Mouse (Mus musculus) heart, embryonic 14.5 days (tissue): Measurements from ENCODE around the gene Mdga1. TPM values are rescaled to one million over a fixed set of nuclear protein-coding genes. Genes with fewer than 3 reads are reported as not detected.

Source experiments
- ATAC-seq: fragments of 200-750 bp; cut with Nextera tagmentation; 2 replicates; pipeline ENCODE4 v1.8.0; 2017; ENCODE audit warnings: low read depth, moderate TSS enrichment; ENCODE audit not compliant: insufficient number of reproducible peaks, insufficient read depth, low FRiP score
- H3K27ac ChIP-seq, 2 experiments: fragments of 200-500 bp in 1 of 2; fragments of 300-500 bp in 1 of 2; sonication (generic) in 1 of 2; replicated peaks in 1 of 2; 2 replicates each; pipeline ENCODE4 v1.5.1; 2012 to 2014; ENCODE audit warnings: low read depth in 2 of 2, low read length in 2 of 2, control low read depth in 1 of 2, mild to moderate bottlenecking in 1 of 2, mixed read lengths in 1 of 2; ENCODE audit not compliant: control insufficient read depth in 1 of 2, insufficient read depth in 1 of 2
- H3K27me3 ChIP-seq: fragments of 300-500 bp; sonication (generic); 2 replicates; pipeline ENCODE4 v1.6.1; 2014; ENCODE audit warnings: mild to moderate bottlenecking, low read length, control low read depth; ENCODE audit not compliant: control insufficient read depth, insufficient read depth
- H3K36me3 ChIP-seq: fragments of 300-500 bp; sonication (generic); 2 replicates; pipeline ENCODE4 v1.6.1; 2014; ENCODE audit warnings: mild to moderate bottlenecking, control low read depth, low read length, mixed read lengths; ENCODE audit not compliant: control insufficient read depth, insufficient read depth
- H3K4me1 ChIP-seq, 2 experiments: fragments of 200-500 bp in 1 of 2; fragments of 300-500 bp in 1 of 2; sonication (generic) in 1 of 2; 2 replicates each; pipeline ENCODE4 v1.6.1; 2012 to 2014; ENCODE audit warnings: low read length in 2 of 2, control low read depth in 1 of 2, mixed read lengths in 1 of 2; ENCODE audit not compliant: control insufficient read depth in 2 of 2, insufficient read depth in 2 of 2
- H3K4me2 ChIP-seq: fragments of 300-500 bp; sonication (generic); 2 replicates; pipeline ENCODE4 v1.6.1; 2014; ENCODE audit warnings: mild to moderate bottlenecking, low read length
- H3K4me3 ChIP-seq, 2 experiments: fragments of 200-500 bp in 1 of 2; fragments of 300-500 bp in 1 of 2; sonication (generic) in 1 of 2; 2 replicates each; pipeline ENCODE4 v1.5.1; 2012 to 2014; ENCODE audit warnings: low read length in 2 of 2, mild to moderate bottlenecking in 2 of 2, control low read depth in 1 of 2, low read depth in 1 of 2, moderate library complexity in 1 of 2; ENCODE audit not compliant: control insufficient read depth in 1 of 2, insufficient read depth in 1 of 2
- H3K9ac ChIP-seq: fragments of 300-500 bp; sonication (generic); 2 replicates; pipeline ENCODE4 v1.6.1; 2014; ENCODE audit warnings: mild to moderate bottlenecking, low read length
- H3K9me3 ChIP-seq: fragments of 300-500 bp; sonication (generic); 2 replicates; pipeline ENCODE4 v1.6.1; 2016; ENCODE audit warnings: low read length, control low read depth; ENCODE audit not compliant: control insufficient read depth
- WGBS: fragments of 180-500 bp; shearing (Covaris S2); extraction: QIAGEN DNeasy Blood & Tissue Kit; methylation state at CpG from one replicate; pipeline ENCODE4 v1.1.7; 2014; 5-methylcytosine and 5-hydroxymethylcytosine counted together
- polyA plus RNA-seq: library from polyadenylated mRNA; unstranded; fragments of >200 nt; fragmentation: Nextera tagmentation; extraction: Ambion mirVana; gene quantifications from 2 replicates; pipeline ENCODE4 v1.2.1, GENCODE M21; 2014

Mdga1 gene
- polyA plus RNA-seq, 1 experiment from 2014 or later: 6.3 TPM

- no peak overlapping the region for H3K9ac ChIP-seq
- H3K36me3 ChIP-seq: no peaks in the 10 kb centered on the region
- H3K4me3 ChIP-seq: no peak overlapping the region
- ATAC-seq: no peak
- H3K4me1 ChIP-seq: peaks cover 19 to 25% of the 10 kb centered on the region in 2 experiments
- H3K4me2 ChIP-seq: no peak overlapping the region
- H3K9me3 ChIP-seq: no peaks in the 10 kb centered on the region
- H3K27me3 ChIP-seq: no peaks in the 10 kb centered on the region
- 74% methylated on average over 3 of the region's 3 CpGs for WGBS
- H3K27ac ChIP-seq: peak overlapping the region; percentile 21 to 55; a peak in 2 of 4 replicates
Measured at GRCm38 (mm10) chr17:29919552-29919920, 50.4 kb downstream of the Mdga1 start.

GRCm38 (mm10) chr17:29918791-29919551 lies 50.9 kb downstream of the Mdga1 start:
- no peak overlapping the region for H3K4me2 ChIP-seq
- H3K36me3 ChIP-seq: no peaks in the 10 kb centered on the region
- no peak overlapping the region for H3K9ac ChIP-seq
- H3K27me3 ChIP-seq: no peaks in the 10 kb centered on the region
- peaks cover 19 to 25% of the 10 kb centered on the region in 2 experiments for H3K4me1 ChIP-seq
- no peaks in the 10 kb centered on the region for H3K9me3 ChIP-seq
- WGBS: 62% methylated on average over 13 of the region's 13 CpGs
- peak overlapping the region in 1 of 2 experiments; percentile 55; a peak in 2 of 4 replicates for H3K27ac ChIP-seq
- no peak for ATAC-seq
- no peak overlapping the region for H3K4me3 ChIP-seq

- peaks cover 21 to 30% of the 10 kb centered on the region in 2 experiments for H3K4me1 ChIP-seq
- H3K36me3 ChIP-seq: no peaks in the 10 kb centered on the region
- no peak overlapping the region for H3K27ac ChIP-seq
- ATAC-seq: no peak
- H3K4me2 ChIP-seq: no peak overlapping the region
- H3K9me3 ChIP-seq: no peaks in the 10 kb centered on the region
- no peaks in the 10 kb centered on the region for H3K27me3 ChIP-seq
- no peak overlapping the region for H3K4me3 ChIP-seq
- WGBS: 31% methylated on average over 3 of the region's 3 CpGs
- no peak overlapping the region for H3K9ac ChIP-seq
Measured at GRCm38 (mm10) chr17:29916968-29917367, 52.9 kb downstream of the Mdga1 start.

- ATAC-seq: no peak
- Histone ChIP-seq H3K36me3 (no peaks in the 10 kb centered on the region), H3K27ac (no peak overlapping the region), H3K9me3 (no peaks in the 10 kb centered on the region), H3K4me1 (peaks cover 18 to 26% of the 10 kb centered on the region in 2 experiments), H3K4me3 (no peak overlapping the region), H3K4me2 (no peak overlapping the region), H3K27me3 (no peaks in the 10 kb centered on the region), H3K9ac (no peak overlapping the region)
- WGBS: 78% methylated on average over 10 of the region's 10 CpGs
Measured at GRCm38 (mm10) chr17:29915820-29916219, 54.1 kb downstream of the Mdga1 start.

- H3K4me1 ChIP-seq: peaks cover 2 to 5% of the 10 kb centered on the region in 2 experiments; a peak in 2 of 4 replicates
- H3K36me3 ChIP-seq: no peaks in the 10 kb centered on the region
- H3K9ac ChIP-seq: no peak overlapping the region
- H3K27ac ChIP-seq: no peak overlapping the region
- H3K27me3 ChIP-seq: no peaks in the 10 kb centered on the region
- H3K4me2 ChIP-seq: no peak overlapping the region
- no peaks in the 10 kb centered on the region for H3K9me3 ChIP-seq
- WGBS: 87% methylated on average over 16 of the region's 16 CpGs
- ATAC-seq: no peak
- H3K4me3 ChIP-seq: no peak overlapping the region
Measured at GRCm38 (mm10) chr17:29913301-29913965, 56.5 kb downstream of the Mdga1 start.

- H3K27ac ChIP-seq: no peak overlapping the region
- H3K9ac ChIP-seq: no peak overlapping the region
- no peak overlapping the region for H3K4me2 ChIP-seq
- no peaks in the 10 kb centered on the region for H3K27me3 ChIP-seq
- peaks cover 2 to 5% of the 10 kb centered on the region in 2 experiments; a peak in 2 of 4 replicates for H3K4me1 ChIP-seq
- H3K4me3 ChIP-seq: no peak overlapping the region
- 33% methylated on average over 5 of the region's 5 CpGs for WGBS
- H3K36me3 ChIP-seq: no peaks in the 10 kb centered on the region
- no peak; the same call in 1 of the 2 replicates for ATAC-seq
- no peaks in the 10 kb centered on the region for H3K9me3 ChIP-seq
Measured at GRCm38 (mm10) chr17:29912733-29913132, 57.2 kb downstream of the Mdga1 start.

DNA sequence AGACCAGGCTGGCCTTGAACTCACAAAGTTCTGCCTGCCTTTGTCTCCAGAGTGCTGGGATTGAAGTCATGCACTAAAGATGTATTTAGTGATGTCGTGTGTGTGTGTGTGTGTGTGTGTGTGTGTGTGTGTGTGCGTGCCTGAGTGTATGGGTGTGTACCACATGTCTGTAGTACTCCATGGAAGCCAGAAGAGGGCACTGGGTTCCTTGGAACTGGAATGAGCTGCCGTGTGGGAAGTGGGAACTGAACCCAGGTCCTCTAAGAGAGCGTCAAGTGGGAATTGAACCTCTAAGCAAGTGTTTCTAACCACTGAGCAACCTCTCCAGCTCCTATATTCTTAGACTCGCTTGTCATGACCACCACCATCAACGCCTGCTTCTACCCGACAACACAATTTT lies 60.9 kb downstream of the Mdga1 start:
- ATAC-seq: no peak
- Histone ChIP-seq H3K27ac (no peak overlapping the region), H3K4me2 (no peak overlapping the region), H3K9ac (no peak overlapping the region), H3K9me3 (no peaks in the 10 kb centered on the region), H3K27me3 (no peaks in the 10 kb centered on the region), H3K4me1 (peaks cover 2 to 5% of the 10 kb centered on the region in 2 experiments; a peak in 2 of 4 replicates), H3K4me3 (no peak overlapping the region), H3K36me3 (no peaks in the 10 kb centered on the region)
- WGBS: 91% methylated on average over 7 of the region's 7 CpGs
